Mouse (Mus musculus) midbrain, embryonic 11.5 days (tissue): ENCODE data around the gene Zfp683. TPM values are rescaled to one million over a fixed set of nuclear protein-coding genes. Genes with fewer than 3 reads are reported as not detected.

Experiments used
- ATAC-seq: fragments of 200-750 bp; cut with Nextera tagmentation; 2 replicates; pipeline ENCODE4 v1.8.0; 2017; ENCODE audit warnings: moderate TSS enrichment, moderate library complexity; ENCODE audit not compliant: low FRiP score
- DNase-seq: peaks from one replicate; pipeline ENCODE4 v3.0.0; 2015; ENCODE audit warnings: low spot score; ENCODE audit errors: missing footprints
- H3K27ac ChIP-seq: fragments of 300-500 bp; sonication (generic); 2 replicates; pipeline ENCODE4 v1.5.1; 2014; ENCODE audit warnings: low read depth, low read length
- H3K27me3 ChIP-seq: fragments of 300-500 bp; sonication (generic); 2 replicates; pipeline ENCODE4 v1.6.1; 2014; ENCODE audit warnings: mild to moderate bottlenecking, low read length, moderate library complexity, mixed read lengths; ENCODE audit not compliant: control insufficient read depth, insufficient read depth
- H3K36me3 ChIP-seq: fragments of 300-500 bp; sonication (generic); 2 replicates; pipeline ENCODE4 v1.6.1; 2014; ENCODE audit warnings: mild to moderate bottlenecking, low read length, moderate library complexity, mixed read lengths; ENCODE audit not compliant: control insufficient read depth, insufficient read depth
- H3K4me1 ChIP-seq: fragments of 300-500 bp; sonication (generic); 2 replicates; pipeline ENCODE4 v1.6.1; 2014; ENCODE audit warnings: low read length; ENCODE audit not compliant: control insufficient read depth, insufficient read depth
- H3K4me2 ChIP-seq: fragments of 300-500 bp; sonication (generic); 2 replicates; pipeline ENCODE4 v1.6.1; 2014; ENCODE audit warnings: mild to moderate bottlenecking, moderate library complexity
- H3K4me3 ChIP-seq: fragments of 300-500 bp; sonication (generic); 2 replicates; pipeline ENCODE4 v1.5.1; 2014; ENCODE audit warnings: low read depth, low read length
- H3K9ac ChIP-seq: fragments of 300-500 bp; sonication (generic); 2 replicates; pipeline ENCODE4 v1.6.1; 2014; ENCODE audit warnings: low read length
- H3K9me3 ChIP-seq: fragments of 300-500 bp; sonication (generic); 2 replicates; pipeline ENCODE4 v1.6.1; 2016; ENCODE audit warnings: low read length; ENCODE audit not compliant: control insufficient read depth
- WGBS: fragments of 180-500 bp; shearing (Covaris S2); extraction: QIAGEN DNeasy Blood & Tissue Kit; methylation state at CpG from one replicate; pipeline ENCODE4 v1.1.7; 2014; 5-methylcytosine and 5-hydroxymethylcytosine counted together
- polyA plus RNA-seq: library from polyadenylated mRNA; unstranded; fragments of >200 nt; fragmentation: Nextera tagmentation; extraction: Ambion mirVana; gene quantifications from 2 replicates; pipeline ENCODE4 v1.2.1, GENCODE M21; 2014

Zfp683 gene
- polyA plus RNA-seq, 1 experiment from 2014 or later = not detected

GRCm38 (mm10) chr4:134080674-134081073, 27.0 kb downstream of the Zfp683 start:
- H3K9ac ChIP-seq = no peak overlapping the region
- H3K27me3 ChIP-seq = peaks cover 9% of the 10 kb centered on the region; the same call in 1 of the 2 replicates
- peaks cover 6% of the 10 kb centered on the region for H3K4me1 ChIP-seq
- H3K4me3 ChIP-seq = no peak overlapping the region
- WGBS = 91% methylated on average over 4 of the region's 4 CpGs
- no peak overlapping the region for H3K4me2 ChIP-seq
- ATAC-seq (no peak), DNase-seq (peak; percentile 72)
- H3K36me3 ChIP-seq = no peaks in the 10 kb centered on the region
- H3K27ac ChIP-seq = no peak overlapping the region
- no peaks in the 10 kb centered on the region for H3K9me3 ChIP-seq

GRCm38 (mm10) chr4:134081730-134082386, 28.2 kb downstream of the Zfp683 start:
- under 1% methylated on average over 41 of the region's 41 CpGs for WGBS
- ATAC-seq = peak; percentile 71
- H3K27ac ChIP-seq = no peak overlapping the region

GRCm38 (mm10) chr4:134082460-134082859, 28.8 kb downstream of the Zfp683 start:
- Histone ChIP-seq H3K4me1 (peaks cover 6% of the 10 kb centered on the region), H3K27ac (no peak overlapping the region), H3K4me3 (peak overlapping the region; percentile 35; the same call in 1 of the 2 replicates), H3K4me2 (peak overlapping the region; percentile 76), H3K9me3 (no peaks in the 10 kb centered on the region), H3K36me3 (no peaks in the 10 kb centered on the region), H3K9ac (no peak overlapping the region), H3K27me3 (peaks cover 9% of the 10 kb centered on the region; the same call in 1 of the 2 replicates)
- 15% methylated on average over 7 of the region's 7 CpGs for WGBS
- ATAC-seq (no peak), DNase-seq (no peak)

More at GRCm38 (mm10) chr4:134081730-134082386, 28.2 kb downstream of the Zfp683 start:
- Histone ChIP-seq H3K27me3 (peaks cover 9% of the 10 kb centered on the region; the same call in 1 of the 2 replicates), H3K4me3 (peak overlapping the region; percentile 35), H3K9ac (peak overlapping the region; percentile 34; the same call in 1 of the 2 replicates), H3K4me1 (peaks cover 6% of the 10 kb centered on the region), H3K36me3 (no peaks in the 10 kb centered on the region), H3K9me3 (no peaks in the 10 kb centered on the region), H3K4me2 (peak overlapping the region; percentile 76)
- DNase-seq = peak; percentile 92

- H3K27me3 ChIP-seq = peaks cover 9% of the 10 kb centered on the region; the same call in 1 of the 2 replicates
- H3K27ac ChIP-seq = no peak overlapping the region
- H3K36me3 ChIP-seq = no peaks in the 10 kb centered on the region
- no peak overlapping the region for H3K9ac ChIP-seq
- ATAC-seq (no peak), DNase-seq (peak; percentile 76)
- H3K4me1 ChIP-seq = peaks cover 6% of the 10 kb centered on the region
- no peaks in the 10 kb centered on the region for H3K9me3 ChIP-seq
- H3K4me2 ChIP-seq = no peak overlapping the region
- no peak overlapping the region for H3K4me3 ChIP-seq
- WGBS = 85% methylated on average over 4 of the region's 4 CpGs
These were observed 31.4 kb downstream of the Zfp683 start for GRCm38 (mm10) chr4:134084999-134085398.

- Histone ChIP-seq H3K27ac (no peak overlapping the region), H3K4me1 (no peaks in the 10 kb centered on the region), H3K9ac (no peak overlapping the region), H3K9me3 (no peaks in the 10 kb centered on the region), H3K27me3 (no peaks in the 10 kb centered on the region), H3K4me3 (no peak overlapping the region), H3K4me2 (no peak overlapping the region), H3K36me3 (no peaks in the 10 kb centered on the region)
- ATAC-seq = peak; percentile 46; the same call in 1 of the 2 replicates
- DNase-seq = peak; percentile 85
- 46% methylated on average over 7 of the region's 7 CpGs for WGBS
These were observed 33.8 kb downstream of the Zfp683 start for GRCm38 (mm10) chr4:134087412-134087811.

GRCm38 (mm10) chr4:134089029-134089428, 35.4 kb downstream of the Zfp683 start:
- no peaks in the 10 kb centered on the region for H3K9me3 ChIP-seq
- H3K36me3 ChIP-seq = no peaks in the 10 kb centered on the region
- 86% methylated on average over 9 of the region's 9 CpGs for WGBS
- no peak overlapping the region for H3K4me3 ChIP-seq
- H3K4me2 ChIP-seq = no peak overlapping the region
- no peak for DNase-seq
- no peaks in the 10 kb centered on the region for H3K4me1 ChIP-seq
- H3K9ac ChIP-seq = no peak overlapping the region
- no peak overlapping the region for H3K27ac ChIP-seq
- no peaks in the 10 kb centered on the region for H3K27me3 ChIP-seq
- no peak for ATAC-seq

GRCm38 (mm10) chr4:134090521-134091224, 37.0 kb downstream of the Zfp683 start:
- no peaks in the 10 kb centered on the region for H3K9me3 ChIP-seq
- no peak overlapping the region for H3K4me2 ChIP-seq
- no peaks in the 10 kb centered on the region for H3K27me3 ChIP-seq
- 88% methylated on average over 16 of the region's 16 CpGs for WGBS
- H3K4me3 ChIP-seq = no peak overlapping the region
- DNase-seq = no peak
- H3K27ac ChIP-seq = no peak overlapping the region
- H3K9ac ChIP-seq = no peak overlapping the region
- H3K36me3 ChIP-seq = no peaks in the 10 kb centered on the region
- no peak for ATAC-seq
- H3K4me1 ChIP-seq = no peaks in the 10 kb centered on the region

- ATAC-seq = no peak
- Histone ChIP-seq H3K4me1 (no peaks in the 10 kb centered on the region), H3K27me3 (no peaks in the 10 kb centered on the region), H3K27ac (no peak overlapping the region), H3K4me3 (no peak overlapping the region), H3K36me3 (no peaks in the 10 kb centered on the region), H3K9ac (no peak overlapping the region), H3K4me2 (no peak overlapping the region), H3K9me3 (no peaks in the 10 kb centered on the region)
- no peak for DNase-seq
- WGBS = 84% methylated on average over 6 of the region's 6 CpGs
These were observed 37.5 kb downstream of the Zfp683 start for GRCm38 (mm10) chr4:134091225-134091529.
